In genomic region chr4:116635197-116635596, GRCm38 (mm10) we compare ENCODE assay signal across 25 mouse cellular contexts.
"Had no signal": no experiment of that assay in that cellular context is flagged by ENCODE, and none has a peak within 500 bp of the region (broad histone marks: within the 10 kb centered on the region; RNA-seq: fewer than 3 reads in every experiment).

No protein-coding gene starts in this region.

- H3K27ac ChIP-seq: heart, embryonic 13.5 days; heart, embryonic 15.5 days; hindbrain, embryonic 12.5 days; hindbrain, embryonic 15.5 days; kidney, embryonic 15.5 days; kidney, postnatal 0 days; limb, embryonic 13.5 days; limb, embryonic 15.5 days; liver, embryonic 12.5 days had no signal

- ATAC-seq: forebrain, postnatal 0 days; intestine, embryonic 16.5 days; liver, embryonic 12.5 days had no signal

- H3K4me2 ChIP-seq: heart, embryonic 11.5 days; heart, embryonic 13.5 days; heart, embryonic 15.5 days; hindbrain, embryonic 12.5 days; hindbrain, embryonic 15.5 days; kidney, embryonic 15.5 days; limb, embryonic 13.5 days; limb, embryonic 15.5 days; liver, embryonic 12.5 days had no signal

- H3K9me3 ChIP-seq: heart, embryonic 13.5 days; heart, embryonic 15.5 days; hindbrain, embryonic 12.5 days; hindbrain, embryonic 15.5 days; kidney, embryonic 15.5 days; limb, embryonic 13.5 days; limb, embryonic 15.5 days; liver, embryonic 12.5 days had no signal

- DNase-seq: forebrain, postnatal 0 days; gastrocnemius, postnatal 14 days; gastrocnemius, postnatal 36 days; heart, adult 18-20 months; heart, postnatal 14 days; heart, postnatal 36 days; kidney, adult 11 months; kidney, adult 2 months; kidney, adult 9 months; kidney, postnatal 14 days; kidney, postnatal 36 days; layer of hippocampus, adult 9-11 months; layer of hippocampus, postnatal 36 days; left cerebral cortex, postnatal 4 days had no signal

- H3K27me3 ChIP-seq: heart, embryonic 13.5 days; heart, embryonic 15.5 days; hindbrain, embryonic 12.5 days; hindbrain, embryonic 15.5 days; kidney, embryonic 15.5 days; limb, embryonic 13.5 days; limb, embryonic 15.5 days; liver, embryonic 12.5 days had no signal

- H3K4me3 ChIP-seq: heart, embryonic 13.5 days; heart, embryonic 15.5 days; hindbrain, embryonic 12.5 days; hindbrain, embryonic 15.5 days; kidney, embryonic 15.5 days; limb, embryonic 13.5 days; limb, embryonic 15.5 days; liver, embryonic 12.5 days had no signal

- H3K9ac ChIP-seq: forebrain, postnatal 0 days; heart, embryonic 13.5 days; heart, embryonic 15.5 days; hindbrain, embryonic 12.5 days; hindbrain, embryonic 15.5 days; kidney, embryonic 15.5 days; limb, embryonic 13.5 days; limb, embryonic 15.5 days; liver, embryonic 12.5 days had no signal

- H3K4me1 ChIP-seq: heart, embryonic 13.5 days; heart, embryonic 15.5 days; hindbrain, embryonic 12.5 days; hindbrain, embryonic 15.5 days; kidney, embryonic 15.5 days; limb, embryonic 13.5 days; limb, embryonic 15.5 days; liver, embryonic 12.5 days had no signal
